Comparison of ENCODE assay signal across 14 mouse cellular contexts in the genomic region with DNA sequence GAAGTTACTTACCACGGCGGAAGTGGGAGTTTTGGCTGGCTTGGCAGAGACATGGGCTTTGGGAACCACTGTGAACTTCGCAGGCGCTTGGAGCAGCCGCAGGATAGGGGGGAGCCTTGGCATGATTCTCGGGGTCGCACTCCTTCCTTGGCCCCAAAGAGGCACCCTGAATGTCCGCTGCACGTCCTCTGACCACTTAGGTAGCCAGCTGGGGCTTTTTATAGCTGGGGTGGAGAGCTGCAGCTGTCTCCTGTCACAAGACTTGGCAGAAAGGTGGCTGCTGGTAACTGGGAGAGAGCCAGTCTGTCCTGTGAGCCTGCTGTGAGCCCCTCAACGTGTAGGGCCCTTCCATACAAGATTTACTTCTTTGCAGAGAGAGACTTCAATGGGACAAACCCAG. TPM values are rescaled to one million over a fixed set of nuclear protein-coding genes. Genes with fewer than 3 reads are reported as not detected.
DNase-seq lines count a peak whose midpoint lies in the region; ATAC-seq and TF ChIP-seq lines count a peak whose summit lies in the region.
"Had no signal": no experiment of that assay in that cellular context is flagged by ENCODE, and none has a peak within 500 bp of the region (broad histone marks: within the 10 kb centered on the region; RNA-seq: fewer than 3 reads in every experiment).

A gene (minus strand): TSS at position 227 of the 400 bp plus-strand sequence.

- intact Hi-C loops in left cerebral cortex, postnatal 4 days (cut with DNase I): loop anchor here (10.0 kb wide), 1 partner anchor 275 kb away; a partner anchor contains a TSS
- intact Hi-C loops in left cerebral cortex, postnatal 25 days (cut with DNase I): no loop called here

- H3K27ac ChIP-seq in embryonic facial prominence, embryonic 15.5 days (replicated peaks): no peak within 1 kb of the TSS
- H3K27ac ChIP-seq in heart, embryonic 10.5 days: peak within 1 kb of the TSS; percentile 67; the same call in 1 of the 2 replicates

- no peak within 1 kb of the TSS for H3K4me3 ChIP-seq in embryonic facial prominence, embryonic 15.5 days (replicated peaks)
- H3K4me3 ChIP-seq in heart, embryonic 10.5 days: peak within 1 kb of the TSS; percentile 29
- peak within 1 kb of the TSS; percentile 28 for H3K4me3 ChIP-seq in myocyte

- no peaks in the 10 kb centered on the region for H3K9me3 ChIP-seq in embryonic facial prominence, embryonic 15.5 days (replicated peaks)
- H3K9me3 ChIP-seq in heart, embryonic 10.5 days: no peaks in the 10 kb centered on the region

- H3K27me3 ChIP-seq in embryonic facial prominence, embryonic 15.5 days: no peaks in the 10 kb centered on the region
- peaks cover 7% of the 10 kb centered on the region; the same call in 1 of the 2 replicates for H3K27me3 ChIP-seq in heart, embryonic 10.5 days (ENCODE audit: insufficient read depth, poor library complexity, severe bottlenecking)
- H3K27me3 ChIP-seq in myocyte (ENCODE audit: control insufficient read depth, insufficient read depth, insufficient read length): no peaks in the 10 kb centered on the region

- DNase-seq in left cerebral cortex, postnatal 4 days: peak; percentile 21
- DNase-seq in left cerebral cortex, postnatal 25 days (ENCODE audit: low spot score in 2 of 2): no peak
- DNase-seq in heart, embryonic 10.5 days (ENCODE audit: low spot score): no peak
- DNase-seq in layer of hippocampus, adult 9-11 months: no peak
- DNase-seq in layer of hippocampus, postnatal 36 days: no peak
- DNase-seq in thymus, postnatal 4 days: no peak
- DNase-seq: B cell, adult 2 months had no signal

- H3ac ChIP-seq in myocyte (ENCODE audit: control insufficient read depth, insufficient read length): no peak within 1 kb of the TSS

- ATAC-seq in embryonic facial prominence, embryonic 15.5 days (ENCODE audit: insufficient number of reproducible peaks, low FRiP score, low TSS enrichment, low read depth): no peak
- ATAC-seq: forebrain, embryonic 14.5 days had no signal

- H3K4me1 ChIP-seq in embryonic facial prominence, embryonic 15.5 days: no peaks in the 10 kb centered on the region
- H3K4me1 ChIP-seq in heart, embryonic 10.5 days: peaks cover 26% of the 10 kb centered on the region; the same call in 1 of the 2 replicates

- peak; percentile 68 for TF ChIP-seq POLR2A in myocyte (IDR thresholded peaks at IDR 0.05; ENCODE audit: insufficient read length, low read depth)

- H3K9ac ChIP-seq in embryonic facial prominence, embryonic 15.5 days: no peak within 1 kb of the TSS

- H3K79me2 ChIP-seq in myocyte (ENCODE audit: control insufficient read depth, insufficient read depth): no peaks in the 10 kb centered on the region

- peaks cover 35% of the 10 kb centered on the region for H3K36me3 ChIP-seq in embryonic facial prominence, embryonic 15.5 days
- peaks cover 39% of the 10 kb centered on the region for H3K36me3 ChIP-seq in heart, embryonic 10.5 days
- H3K36me3 ChIP-seq in myocyte (ENCODE audit: control insufficient read depth, insufficient read depth): peaks cover 12% of the 10 kb centered on the region

- H3K4me2 ChIP-seq in embryonic facial prominence, embryonic 15.5 days (replicated peaks): no peak within 1 kb of the TSS
- peak within 1 kb of the TSS; percentile 61 for H3K4me2 ChIP-seq in myocyte (ENCODE audit: low read depth)

- 78% methylated on average over 10 of the region's 10 CpGs for WGBS in embryonic facial prominence, embryonic 15.5 days
- whole genome bisulfite sequencing in heart, embryonic 10.5 days: 67% methylated on average over 10 of the region's 10 CpGs

TF ChIP-seq in myocyte, 11 proteins besides CTCF, POLR2A, EP300 and RAD21:
- TF ChIP-seq MYOD1 (IDR thresholded peaks at IDR 0.05; ENCODE audit: control insufficient read depth in 1 of 3, insufficient read length in 2 of 3, low read depth in 2 of 3) (peak; percentile 65 to 80 (median 76)), MYOG (IDR thresholded peaks at IDR 0.05; ENCODE audit: control insufficient read depth in 1 of 3, insufficient read depth in 1 of 3, insufficient read length in 2 of 3, low read depth in 2 of 3) (peak; percentile 62 to 94 (median 84)), USF1 (IDR thresholded peaks at IDR 0.05; ENCODE audit: low read depth) (no peak), POLR2AphosphoS2 (IDR thresholded peaks at IDR 0.05; ENCODE audit: insufficient read length, low read depth) (peak; percentile 61), TCF12 (IDR thresholded peaks at IDR 0.05; ENCODE audit: insufficient read depth, poor library complexity, severe bottlenecking) (peak; percentile 56), TCF3 (IDR thresholded peaks at IDR 0.05; ENCODE audit: insufficient read length, low read depth) (no peak)

RNA-seq across cellular contexts. Expression of the gene that starts here (rescaled TPM):
- total RNA-seq in left cerebral cortex, postnatal 4 days (2021): not detected
- 1 to 10 TPM in 1 of 2 experiments, not detected in 1; 1.2 TPM for total RNA-seq in left cerebral cortex, postnatal 25 days (2021)
- 23.3 and 34.9 TPM in 2 replicates for polyA plus RNA-seq in embryonic facial prominence, embryonic 15.5 days (2015; fragmentation: Nextera tagmentation; extraction: Ambion mirVana)
- 13.6 and 46.8 TPM in 2 replicates for polyA plus RNA-seq in heart, embryonic 10.5 days (2016; fragmentation: Nextera tagmentation; extraction: Ambion mirVana)
- polyA plus RNA-seq in myocyte (2012; fragmentation: generic; extraction: Trizol): 534 TPM
- 1 to 10 TPM; 1.2 to 1.3 TPM for total RNA-seq in layer of hippocampus, postnatal 36 days (2021)
- total RNA-seq: common myeloid progenitor, adult 5-6 weeks had no signal
- polyA plus RNA-seq: brain, embryonic 14.5 days; forebrain, embryonic 14.5 days; liver, adult 2 months; neural tube, embryonic 14.5 days had no signal

Comparison
In these comparisons a context has a peak if more than half of its experiments do, and no peak if none do; other contexts are left out.
1. RNA of the gene that starts here (polyA plus RNA-seq): 534 TPM in myocyte (single experiment); 23.3 to 34.9 TPM in embryonic facial prominence, embryonic 15.5 days and 13.6 to 46.8 TPM in heart, embryonic 10.5 days; every median in the first group is over 10 times any median in the second.
2. Peak in DNase-seq in left cerebral cortex, postnatal 4 days; RNA of the gene not detected or under 1 TPM.